Mouse (Mus musculus) cerebellum, adult 2 months (tissue): Measurements from ENCODE around the gene Slc26a9. TPM values are rescaled to one million over a fixed set of nuclear protein-coding genes. Genes with fewer than 3 reads are reported as not detected.
A peak's percentile ranks its signal among the peaks of the same experiment; 100 is the strongest.

Experiments used
- DNase-seq, 2 experiments: peaks; one replicate each; pipeline ENCODE4 v3.0.0; 2021
- H3K27ac ChIP-seq: fragments of 200-500 bp; 2 replicates; pipeline ENCODE4 v1.5.1; 2012; ENCODE audit warnings: low read length, control low read depth, inconsistent platforms; ENCODE audit not compliant: insufficient read depth
- H3K27me3 ChIP-seq: fragments of 200-500 bp; 2 replicates; pipeline ENCODE4 v1.6.1; 2012; ENCODE audit warnings: inconsistent platforms, mild to moderate bottlenecking, low read length, moderate library complexity; ENCODE audit not compliant: control insufficient read depth, insufficient read depth
- H3K4me1 ChIP-seq: fragments of 200-500 bp; 2 replicates; pipeline ENCODE4 v1.6.1; 2011; ENCODE audit warnings: low read length; ENCODE audit not compliant: control insufficient read depth, insufficient read depth
- H3K4me3 ChIP-seq: fragments of 200-500 bp; replicated peaks from 2 replicates; pipeline ENCODE3; 2011; ENCODE audit warnings: mild to moderate bottlenecking, low read depth, low read length, control low read depth; ENCODE audit not compliant: insufficient read depth
- CTCF ChIP-seq: fragments of 200-500 bp; IDR thresholded peaks from 2 replicates; pipeline ENCODE4 v1.5.1; 2011; ENCODE audit warnings: low read depth, mild to moderate bottlenecking, control low read depth, low read length, moderate library complexity, borderline replicate concordance; ENCODE audit not compliant: insufficient read depth
- POLR2A ChIP-seq: fragments of 200-500 bp; IDR thresholded peaks from 2 replicates; pipeline ENCODE4 v1.6.1; 2011; ENCODE audit warnings: low read length, control low read depth, borderline replicate concordance; ENCODE audit not compliant: insufficient read depth
- WGBS: fragments of 180-500 bp; shearing (Covaris S2); methylation state at CpG from one replicate; pipeline ENCODE4 v1.1.7; 2018; 5-methylcytosine and 5-hydroxymethylcytosine counted together
- polyA plus RNA-seq: library from polyadenylated mRNA; depleted of rRNA; stranded (reverse); fragments of >200 nt; gene quantifications from 2 replicates; pipeline ENCODE4 v1.2.3, GENCODE M21; 2012

The Slc26a9 gene
- polyA plus RNA-seq, 1 experiment, result 0.05 TPM

DNA sequence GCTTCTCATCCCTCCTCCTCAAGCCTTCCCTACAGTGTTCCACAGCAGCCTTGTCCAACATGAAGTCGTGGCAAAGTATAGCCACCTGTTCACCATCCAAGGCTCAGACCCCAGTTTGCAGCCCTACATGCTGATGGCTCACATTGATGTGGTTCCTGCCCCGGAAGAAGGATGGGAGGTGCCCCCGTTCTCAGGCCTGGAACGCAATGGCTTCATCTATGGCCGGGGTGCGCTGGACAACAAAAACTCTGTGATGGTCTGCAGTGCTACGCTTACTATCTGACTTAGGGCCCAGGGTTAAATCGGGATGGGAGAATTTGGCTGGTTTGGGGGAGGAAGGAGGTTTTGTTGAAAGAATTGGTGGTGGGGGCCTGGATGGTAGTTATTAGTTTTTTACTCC lies 57.2 kb downstream of the Slc26a9 start:
- no peaks in the 10 kb centered on the region; the same call in 1 of the 2 replicates for H3K27me3 ChIP-seq
- 94% methylated on average over 8 of the region's 8 CpGs for WGBS
- TF ChIP-seq CTCF (no peak), POLR2A (no peak)

GRCm38 (mm10) chr1:131802652-131803051 lies 58.8 kb downstream of the Slc26a9 start:
- Histone ChIP-seq H3K4me1 (no peaks in the 10 kb centered on the region), H3K4me3 (no peak overlapping the region), H3K27ac (no peak overlapping the region), H3K27me3 (no peaks in the 10 kb centered on the region; the same call in 1 of the 2 replicates)
- WGBS, result 49% methylated on average over 5 of the region's 5 CpGs
- peak in 1 of 2 experiments; percentile 35 for DNase-seq
- TF ChIP-seq CTCF (no peak), POLR2A (no peak)

More for the DNA sequence above, 57.2 kb downstream of the Slc26a9 start:
- no peak for DNase-seq
- H3K27ac ChIP-seq, result no peak overlapping the region
- H3K4me1 ChIP-seq, result no peaks in the 10 kb centered on the region
- H3K4me3 ChIP-seq, result no peak overlapping the region

DNA sequence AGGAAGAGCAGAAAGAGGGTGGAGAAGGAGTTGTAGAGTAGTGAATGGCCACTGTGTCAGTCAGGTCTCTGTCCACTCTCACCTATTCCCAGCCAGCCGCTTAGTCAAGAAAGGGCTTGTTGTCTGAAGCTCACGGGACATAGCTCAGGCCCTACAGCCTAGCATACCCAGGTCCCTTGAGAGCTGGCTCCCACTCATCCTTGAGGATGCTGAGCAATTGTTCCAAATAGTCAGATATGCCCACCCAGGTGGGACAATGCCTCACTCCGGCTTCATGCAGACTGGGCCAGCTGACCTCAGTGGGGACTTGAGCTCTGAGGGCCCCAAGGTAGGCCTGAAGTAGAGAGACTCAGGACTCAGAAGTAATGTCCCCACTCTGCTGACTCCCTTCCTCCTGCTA lies 60.3 kb downstream of the Slc26a9 start:
- Histone ChIP-seq H3K4me3 (no peak overlapping the region), H3K4me1 (no peaks in the 10 kb centered on the region), H3K27me3 (no peaks in the 10 kb centered on the region), H3K27ac (no peak overlapping the region)
- WGBS, result 91% methylated on average over 3 of the region's 3 CpGs
- TF ChIP-seq CTCF (no peak), POLR2A (no peak)
- no peak for DNase-seq

GRCm38 (mm10) chr1:131808986-131809385 lies 65.2 kb downstream of the Slc26a9 start:
- Histone ChIP-seq H3K27me3 (no peaks in the 10 kb centered on the region), H3K27ac (no peak overlapping the region), H3K4me1 (no peaks in the 10 kb centered on the region), H3K4me3 (no peak overlapping the region)
- 73% methylated on average over 1 of the region's 1 CpGs for whole genome bisulfite sequencing
- DNase-seq, result no peak
- TF ChIP-seq POLR2A (no peak), CTCF (no peak)

GRCm38 (mm10) chr1:131809651-131810050 lies 65.8 kb downstream of the Slc26a9 start:
- Histone ChIP-seq H3K4me3 (no peak overlapping the region), H3K27ac (no peak overlapping the region), H3K27me3 (no peaks in the 10 kb centered on the region), H3K4me1 (no peaks in the 10 kb centered on the region)
- WGBS, result 69% methylated on average over 2 of the region's 2 CpGs
- TF ChIP-seq POLR2A (no peak), CTCF (no peak)
- no peak for DNase-seq

GRCm38 (mm10) chr1:131811393-131811792 lies 67.6 kb downstream of the Slc26a9 start:
- H3K27me3 ChIP-seq, result no peaks in the 10 kb centered on the region
- no peak for TF ChIP-seq POLR2A
- TF ChIP-seq CTCF, result no peak
- no peak for DNase-seq
- no peaks in the 10 kb centered on the region for H3K4me1 ChIP-seq
- no peak overlapping the region for H3K4me3 ChIP-seq
- no peak overlapping the region for H3K27ac ChIP-seq
- 97% methylated on average over 1 of the region's 1 CpGs for WGBS

DNA sequence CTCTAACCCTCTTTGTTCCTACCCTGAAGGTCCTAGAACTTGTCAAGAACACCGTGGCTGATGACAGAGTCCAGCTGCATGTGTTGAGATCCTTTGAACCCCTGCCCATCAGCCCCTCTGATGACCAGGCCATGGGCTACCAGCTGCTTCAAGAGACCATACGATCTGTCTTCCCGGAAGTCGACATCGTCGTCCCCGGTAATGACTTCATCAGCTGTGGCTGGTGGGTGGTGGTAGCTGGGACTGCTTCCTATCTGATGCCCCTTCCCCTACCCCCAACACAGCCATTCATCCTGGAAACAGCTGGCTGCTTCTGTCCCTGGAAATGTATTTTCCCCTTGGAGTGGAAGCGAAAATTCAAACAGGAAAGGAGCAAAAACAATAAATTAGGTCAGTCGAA lies 68.2 kb downstream of the Slc26a9 start:
- no peak for DNase-seq
- TF ChIP-seq POLR2A, result no peak
- no peak for TF ChIP-seq CTCF
- Histone ChIP-seq H3K27ac (no peak overlapping the region), H3K4me1 (no peaks in the 10 kb centered on the region), H3K27me3 (no peaks in the 10 kb centered on the region), H3K4me3 (no peak overlapping the region)
- 75% methylated on average over 9 of the region's 9 CpGs for whole genome bisulfite sequencing

DNA sequence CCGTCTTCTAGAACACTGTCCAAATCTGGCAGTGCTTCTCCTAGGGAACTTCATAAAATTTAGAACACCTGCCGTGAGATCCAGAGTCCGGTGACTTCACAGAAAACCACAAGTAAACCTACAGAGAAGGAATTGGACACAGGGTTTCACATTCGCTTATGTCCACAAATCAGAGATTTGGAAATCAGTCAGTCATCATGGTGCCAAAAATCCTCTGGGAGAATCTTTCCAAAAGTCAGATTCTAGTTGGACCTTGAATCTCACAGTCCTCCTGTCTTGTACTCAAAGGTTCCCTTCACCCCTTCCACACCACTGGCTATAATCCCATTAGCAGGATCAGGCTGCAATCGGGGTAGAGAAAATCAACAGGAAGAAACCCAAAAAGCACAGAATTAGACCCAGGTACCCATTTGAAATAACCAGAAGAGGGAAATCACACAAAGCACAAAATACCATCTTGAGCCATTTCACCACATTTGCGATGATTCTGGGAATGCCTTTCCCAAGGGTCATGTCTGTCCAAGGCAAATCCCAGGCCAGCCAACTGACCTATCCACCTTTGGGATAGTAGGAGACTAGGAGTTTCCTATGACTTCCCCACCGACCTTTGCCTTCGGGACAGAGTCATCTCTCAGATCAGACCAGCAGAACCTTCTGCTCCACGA lies 68.9 kb downstream of the Slc26a9 start:
- 80% methylated on average over 9 of the region's 9 CpGs for WGBS
- Histone ChIP-seq H3K27ac (no peak overlapping the region), H3K4me1 (no peaks in the 10 kb centered on the region), H3K4me3 (no peak overlapping the region), H3K27me3 (no peaks in the 10 kb centered on the region)
- no peak for DNase-seq
- no peak for TF ChIP-seq POLR2A
- TF ChIP-seq CTCF, result no peak

- no peak for TF ChIP-seq POLR2A
- TF ChIP-seq CTCF, result no peak
- Histone ChIP-seq H3K4me3 (no peak overlapping the region), H3K4me1 (no peaks in the 10 kb centered on the region), H3K27me3 (no peaks in the 10 kb centered on the region), H3K27ac (no peak overlapping the region)
- DNase-seq, result no peak
- WGBS, result 94% methylated on average over 4 of the region's 4 CpGs
Observed at GRCm38 (mm10) chr1:131813731-131814130, 69.9 kb downstream of the Slc26a9 start.
